ENCODE assay signal across 18 mouse cellular contexts in genomic region chr14:103945753-103946152, GRCm38 (mm10).
DNase-seq lines count a peak whose midpoint lies in the region; ATAC-seq lines count a peak whose summit lies in the region.
"Had no signal": no experiment of that assay in that cellular context is flagged by ENCODE, and none has a peak within 500 bp of the region (broad histone marks: within the 10 kb centered on the region; RNA-seq: fewer than 3 reads in every experiment).

No protein-coding gene starts in this region.

- no peak overlapping the region for H3K9ac ChIP-seq in heart, embryonic 12.5 days
- H3K9ac ChIP-seq: embryonic facial prominence, embryonic 15.5 days; forebrain, embryonic 13.5 days; midbrain, embryonic 12.5 days had no signal

- H3K27me3 ChIP-seq in heart, embryonic 12.5 days (replicated peaks): no peaks in the 10 kb centered on the region
- H3K27me3 ChIP-seq: embryonic facial prominence, embryonic 15.5 days; forebrain, embryonic 13.5 days had no signal

- H3K9me3 ChIP-seq in heart, embryonic 12.5 days (replicated peaks): no peaks in the 10 kb centered on the region
- H3K9me3 ChIP-seq: embryonic facial prominence, embryonic 15.5 days; forebrain, embryonic 13.5 days; midbrain, embryonic 12.5 days had no signal

- no peaks in the 10 kb centered on the region for H3K36me3 ChIP-seq in heart, embryonic 12.5 days
- H3K36me3 ChIP-seq: embryonic facial prominence, embryonic 15.5 days; midbrain, embryonic 12.5 days had no signal

- peaks cover 10% of the 10 kb centered on the region for H3K4me1 ChIP-seq in heart, embryonic 12.5 days (replicated peaks)
- H3K4me1 ChIP-seq: embryonic facial prominence, embryonic 15.5 days had no signal

- no peak overlapping the region for H3K4me3 ChIP-seq in heart, embryonic 12.5 days
- H3K4me3 ChIP-seq: embryonic facial prominence, embryonic 15.5 days; forebrain, embryonic 13.5 days; layer of hippocampus, adult 2 months; left cerebral cortex, adult 2 months; midbrain, embryonic 12.5 days had no signal

- H3K27ac ChIP-seq in heart, embryonic 12.5 days (ENCODE audit: poor library complexity, severe bottlenecking): no peak overlapping the region
- H3K27ac ChIP-seq: embryonic facial prominence, embryonic 15.5 days; forebrain, embryonic 13.5 days; layer of hippocampus, adult 2 months; left cerebral cortex, adult 2 months; midbrain, embryonic 12.5 days had no signal

- DNase-seq in heart, adult 11 months: peak; percentile 97
- peak; percentile 21 to 38 for DNase-seq in spleen, postnatal 36 days (ENCODE audit: low spot score in 2 of 2)
- DNase-seq in spleen, adult 18-20 months: no peak
- DNase-seq in lung, postnatal 36 days: peak; percentile 32
- no peak for DNase-seq in kidney, postnatal 10 days
- DNase-seq in testis, postnatal 14 days (ENCODE audit: low spot score): no peak
- no peak for DNase-seq in ovary, adult 18-20 months (ENCODE audit: low spot score)
- DNase-seq: adrenal gland, postnatal 36 days; cerebellum, adult 11 months; cerebellum, postnatal 36 days; gastrocnemius, postnatal 10 days; kidney, adult 9 months had no signal

- 35% methylated on average over 1 of the region's 1 CpGs for WGBS in heart, embryonic 12.5 days

- ATAC-seq in heart, embryonic 12.5 days (ENCODE audit: insufficient number of reproducible peaks, low FRiP score): no peak
- ATAC-seq: forebrain, embryonic 13.5 days had no signal

- H3K4me2 ChIP-seq in heart, embryonic 12.5 days: no peak overlapping the region
- H3K4me2 ChIP-seq: embryonic facial prominence, embryonic 15.5 days; forebrain, embryonic 13.5 days; midbrain, embryonic 12.5 days had no signal

Comparison
In these comparisons a context has a peak if more than half of its experiments do, and no peak if none do; other contexts are left out.
1. DNase-seq: peak in heart, adult 11 months (single experiment), spleen, postnatal 36 days (2 of 2) and lung, postnatal 36 days (single experiment); none in spleen, adult 18-20 months (0 of 2), kidney, postnatal 10 days (single experiment), testis, postnatal 14 days (single experiment) and ovary, adult 18-20 months (single experiment).